Mouse (Mus musculus): Measurements from ENCODE around the gene Psd.

- TF ChIP-seq POLR2A (IDR thresholded peaks at IDR 0.05; ENCODE audit: borderline replicate concordance, extremely low read depth, insufficient read depth, insufficient read length, poor library complexity, severe bottlenecking) (no peak), CTCF (IDR thresholded peaks at IDR 0.05; ENCODE audit: borderline replicate concordance, extremely low read depth, insufficient read depth, insufficient read length) (no peak)
Measured at GRCm38 (mm10) chr19:46309651-46310305, 17.2 kb downstream of the Psd start.
